Mouse (Mus musculus) thymus, postnatal 10 days (tissue): Measurements from ENCODE around the gene Plbd2.

ENCODE experiments used
- DNase-seq, 2 experiments: peaks; one replicate each; pipeline ENCODE4 v3.0.0; 2021; ENCODE audit warnings: low spot score in 2 of 2

Plbd2 gene

GRCm38 (mm10) chr5:120436885-120437495 is 66.4 kb downstream of the Plbd2 start:
- DNase-seq, result no peak

GRCm38 (mm10) chr5:120435731-120436501 is 67.5 kb downstream of the Plbd2 start:
- DNase-seq, result no peak

- no peak for DNase-seq
Observed at GRCm38 (mm10) chr5:120435006-120435681, 68.3 kb downstream of the Plbd2 start.

GRCm38 (mm10) chr5:120434231-120434735 is 69.1 kb downstream of the Plbd2 start:
- no peak for DNase-seq
